In genomic region chr15:100119225-100119788, GRCm38 (mm10) we compare ENCODE assay signal across 12 mouse cellular contexts.
DNase-seq lines count a peak whose midpoint lies in the region; ATAC-seq and TF ChIP-seq lines count a peak whose summit lies in the region.
"Had no signal": no experiment of that assay in that cellular context is flagged by ENCODE, and none has a peak within 500 bp of the region (broad histone marks: within the 10 kb centered on the region; RNA-seq: fewer than 3 reads in every experiment).

No protein-coding gene starts in this region.

- H3K27me3 ChIP-seq in intestine, postnatal 0 days (replicated peaks; ENCODE audit: control insufficient read depth, insufficient read depth, low read length), result no peaks in the 10 kb centered on the region
- H3K27me3 ChIP-seq in intestine, embryonic 16.5 days (replicated peaks; ENCODE audit: control insufficient read depth, insufficient read depth, low read length), result no peaks in the 10 kb centered on the region
- H3K27me3 ChIP-seq in hindbrain, postnatal 0 days (ENCODE audit: insufficient read depth, low read length), result no peaks in the 10 kb centered on the region
- H3K27me3 ChIP-seq: kidney, embryonic 15.5 days; limb, embryonic 15.5 days had no signal

- peak; percentile 33 to 67 for DNase-seq in urinary bladder, adult 18-20 months (ENCODE audit: low spot score in 2 of 2)
- no peak for DNase-seq in urinary bladder, postnatal 4 days (ENCODE audit: low spot score in 2 of 2)
- DNase-seq in ovary, postnatal 10 days (ENCODE audit: low spot score), result no peak
- DNase-seq in hindbrain, postnatal 0 days (ENCODE audit: low spot score), result no peak
- DNase-seq: cerebellum, adult 11-12 months; heart, postnatal 10 days; spleen, adult 18-20 months had no signal

- no peak overlapping the region for H3K27ac ChIP-seq in intestine, postnatal 0 days (ENCODE audit: low read depth, low read length)
- H3K27ac ChIP-seq in intestine, embryonic 16.5 days (ENCODE audit: low read length), result no peak overlapping the region
- H3K27ac ChIP-seq in hindbrain, postnatal 0 days, result no peak overlapping the region
- H3K27ac ChIP-seq: kidney, embryonic 15.5 days; limb, embryonic 15.5 days had no signal

- 44% methylated on average over 6 of the region's 6 CpGs for WGBS in intestine, postnatal 0 days
- WGBS in intestine, embryonic 16.5 days, result 78% methylated on average over 6 of the region's 6 CpGs
- 94% methylated on average over 6 of the region's 6 CpGs for WGBS in hindbrain, postnatal 0 days

- peaks cover 4% of the 10 kb centered on the region; the same call in 1 of the 2 replicates for H3K36me3 ChIP-seq in intestine, postnatal 0 days (ENCODE audit: control insufficient read depth, insufficient read depth)
- H3K36me3 ChIP-seq in intestine, embryonic 16.5 days (ENCODE audit: control insufficient read depth, insufficient read depth, low read length), result no peaks in the 10 kb centered on the region
- H3K36me3 ChIP-seq in hindbrain, postnatal 0 days (ENCODE audit: insufficient read depth, low read length), result peaks cover 18% of the 10 kb centered on the region

- H3K9ac ChIP-seq in intestine, postnatal 0 days (ENCODE audit: low read depth, low read length), result no peak overlapping the region
- H3K9ac ChIP-seq in intestine, embryonic 16.5 days (ENCODE audit: low read depth, low read length), result no peak overlapping the region
- no peak overlapping the region for H3K9ac ChIP-seq in hindbrain, postnatal 0 days (replicated peaks; ENCODE audit: low read length)
- H3K9ac ChIP-seq: kidney, embryonic 15.5 days; limb, embryonic 15.5 days had no signal

- ATAC-seq in intestine, postnatal 0 days, result peak; percentile 67; the same call in 1 of the 2 replicates
- ATAC-seq in intestine, embryonic 16.5 days, result no peak
- ATAC-seq in hematopoietic stem cell, adult 5-6 weeks (replicated peaks in 1 of 2; ENCODE audit: insufficient read depth in 1 of 2, low FRiP score in 2 of 2, low TSS enrichment in 1 of 2, low read depth in 1 of 2, poor library complexity in 2 of 2, severe bottlenecking in 2 of 2), result peak; percentile 27 to 67; a peak in 2 of 4 replicates
- ATAC-seq in hindbrain, postnatal 0 days, result no peak

- H3K4me2 ChIP-seq in intestine, postnatal 0 days (replicated peaks; ENCODE audit: low read depth), result no peak overlapping the region
- H3K4me2 ChIP-seq in intestine, embryonic 16.5 days (ENCODE audit: low read depth, low read length), result no peak overlapping the region
- H3K4me2 ChIP-seq in hindbrain, postnatal 0 days (ENCODE audit: low read depth, low read length), result no peak overlapping the region
- H3K4me2 ChIP-seq: kidney, embryonic 15.5 days; limb, embryonic 15.5 days had no signal

- H3K4me1 ChIP-seq in intestine, postnatal 0 days (replicated peaks; ENCODE audit: control insufficient read depth, insufficient read depth, low read length), result no peaks in the 10 kb centered on the region
- H3K4me1 ChIP-seq in intestine, embryonic 16.5 days (ENCODE audit: control insufficient read depth, insufficient read depth, low read length), result peaks cover 3% of the 10 kb centered on the region; the same call in 1 of the 2 replicates
- H3K4me1 ChIP-seq in hindbrain, postnatal 0 days (ENCODE audit: insufficient read depth, low read length), result no peaks in the 10 kb centered on the region
- H3K4me1 ChIP-seq: limb, embryonic 15.5 days had no signal

- no peak for TF ChIP-seq CTCF in intestine, postnatal 0 days (IDR thresholded peaks at IDR 0.05; ENCODE audit: low read depth)
- no peak for TF ChIP-seq CTCF in hindbrain, postnatal 0 days (IDR thresholded peaks at IDR 0.05; ENCODE audit: low read depth)

- H3K4me3 ChIP-seq in intestine, postnatal 0 days (ENCODE audit: low read depth, low read length), result no peak overlapping the region
- H3K4me3 ChIP-seq in intestine, embryonic 16.5 days (ENCODE audit: low read length), result no peak overlapping the region
- H3K4me3 ChIP-seq in hindbrain, postnatal 0 days (ENCODE audit: low read length), result no peak overlapping the region
- H3K4me3 ChIP-seq: kidney, embryonic 15.5 days; limb, embryonic 15.5 days had no signal

- no peaks in the 10 kb centered on the region for H3K9me3 ChIP-seq in intestine, postnatal 0 days (ENCODE audit: control insufficient read depth)
- H3K9me3 ChIP-seq in intestine, embryonic 16.5 days (ENCODE audit: control insufficient read depth, low read length), result no peaks in the 10 kb centered on the region
- no peaks in the 10 kb centered on the region for H3K9me3 ChIP-seq in hindbrain, postnatal 0 days (ENCODE audit: low read length)
- H3K9me3 ChIP-seq: kidney, embryonic 15.5 days; limb, embryonic 15.5 days had no signal

Comparison
In these comparisons a context has a peak if more than half of its experiments do, and no peak if none do; other contexts are left out.
1. ATAC-seq: peak in intestine, postnatal 0 days (single experiment) and hematopoietic stem cell, adult 5-6 weeks (2 of 2); none in intestine, embryonic 16.5 days (single experiment) and hindbrain, postnatal 0 days (single experiment).
2. DNase-seq: peak in urinary bladder, adult 18-20 months (2 of 2); none in urinary bladder, postnatal 4 days (0 of 2), ovary, postnatal 10 days (single experiment) and hindbrain, postnatal 0 days (single experiment).